Mouse (Mus musculus) liver, embryonic 13.5 days (tissue): ENCODE measurements around the gene Mmrn1. TPM values are rescaled to one million over a fixed set of nuclear protein-coding genes. Genes with fewer than 3 reads are reported as not detected.

Source experiments
- polyA plus RNA-seq: library from polyadenylated mRNA; unstranded; fragments of >200 nt; fragmentation: Nextera tagmentation; extraction: Ambion mirVana; gene quantifications from 2 replicates; pipeline ENCODE4 v1.2.1, GENCODE M21; 2015

Gene Mmrn1
- polyA plus RNA-seq, 1 experiment from 2014 or later = 6.1 TPM

Other genes starting within 250 kb of the Mmrn1 start
- gene Snca, start 95.1 kb upstream of the Mmrn1 start, polyA plus RNA-seq = 425 and 465 TPM in 2 replicates